Mouse (Mus musculus) limb, embryonic 14.5 days (tissue): ENCODE data around the gene Akr1d1. TPM values are rescaled to one million over a fixed set of nuclear protein-coding genes. Genes with fewer than 3 reads are reported as not detected.

Source experiments
- ATAC-seq: fragments of 200-750 bp; cut with Nextera tagmentation; 2 replicates; pipeline ENCODE4 v1.8.0; 2017; ENCODE audit warnings: low read depth, moderate number of reproducible peaks, moderate TSS enrichment; ENCODE audit not compliant: low FRiP score
- DNase-seq: peaks from one replicate; pipeline ENCODE4 v3.0.0-alpha.2; 2015; ENCODE audit warnings: low spot score
- H3K27ac ChIP-seq: fragments of 300-500 bp; sonication (generic); replicated peaks from 2 replicates; pipeline ENCODE4 v1.5.1; 2014; ENCODE audit warnings: low read depth, mild to moderate bottlenecking, low read length, moderate library complexity, mixed read lengths
- H3K27me3 ChIP-seq: fragments of 300-500 bp; sonication (generic); 2 replicates; pipeline ENCODE4 v1.6.1; 2014; ENCODE audit warnings: low read length, mixed read lengths; ENCODE audit not compliant: control insufficient read depth, insufficient read depth
- H3K36me3 ChIP-seq: fragments of 300-500 bp; sonication (generic); 2 replicates; pipeline ENCODE4 v1.6.1; 2014; ENCODE audit warnings: mild to moderate bottlenecking, low read length, moderate library complexity, mixed read lengths; ENCODE audit not compliant: control insufficient read depth, insufficient read depth
- H3K4me1 ChIP-seq: fragments of 300-500 bp; sonication (generic); 2 replicates; pipeline ENCODE4 v1.6.1; 2014; ENCODE audit warnings: antibody characterized with exemption, low read length, mixed read lengths; ENCODE audit not compliant: control insufficient read depth, insufficient read depth
- H3K4me2 ChIP-seq: fragments of 300-500 bp; sonication (generic); replicated peaks from 2 replicates; pipeline ENCODE4 v1.6.1; 2014; ENCODE audit warnings: low read depth, mild to moderate bottlenecking, low read length, moderate library complexity; ENCODE audit not compliant: severe bottlenecking
- H3K4me3 ChIP-seq: fragments of 300-500 bp; sonication (generic); replicated peaks from 2 replicates; pipeline ENCODE4 v1.5.1; 2014; ENCODE audit warnings: low read length
- H3K9ac ChIP-seq: fragments of 300-500 bp; sonication (generic); 2 replicates; pipeline ENCODE4 v1.6.1; 2014; ENCODE audit warnings: mild to moderate bottlenecking, low read depth, low read length, moderate library complexity; ENCODE audit not compliant: severe bottlenecking
- H3K9me3 ChIP-seq: fragments of 300-500 bp; sonication (generic); 2 replicates; pipeline ENCODE4 v1.6.1; 2016; ENCODE audit warnings: low read length; ENCODE audit not compliant: control insufficient read depth
- POLR2A ChIP-seq: fragments of 200-500 bp; IDR thresholded peaks from 2 replicates; pipeline ENCODE4 v1.8.0; 2012; ENCODE audit warnings: inconsistent platforms, mild to moderate bottlenecking, moderate library complexity, borderline replicate concordance; ENCODE audit not compliant: insufficient read depth, insufficient read length; ENCODE audit errors: extremely low read depth
- WGBS: fragments of 180-500 bp; shearing (Covaris S2); extraction: QIAGEN DNeasy Blood & Tissue Kit; methylation state at CpG from one replicate; pipeline ENCODE4 v1.1.7; 2014; 5-methylcytosine and 5-hydroxymethylcytosine counted together
- polyA plus RNA-seq, 2 experiments: library from polyadenylated mRNA; depleted of rRNA in 1 of 2; stranded (reverse) in 1 of 2; unstranded in 1 of 2; fragments of >200 nt; fragmentation: Nextera tagmentation in 1 of 2; extraction: Ambion mirVana in 1 of 2; gene quantifications; 2 replicates each; pipeline versions ENCODE4 v1.2.1 to v1.2.3; 2012 to 2014

Akr1d1 gene
- polyA plus RNA-seq, 2 experiments, result 0.13 to 0.19 TPM

DNA sequence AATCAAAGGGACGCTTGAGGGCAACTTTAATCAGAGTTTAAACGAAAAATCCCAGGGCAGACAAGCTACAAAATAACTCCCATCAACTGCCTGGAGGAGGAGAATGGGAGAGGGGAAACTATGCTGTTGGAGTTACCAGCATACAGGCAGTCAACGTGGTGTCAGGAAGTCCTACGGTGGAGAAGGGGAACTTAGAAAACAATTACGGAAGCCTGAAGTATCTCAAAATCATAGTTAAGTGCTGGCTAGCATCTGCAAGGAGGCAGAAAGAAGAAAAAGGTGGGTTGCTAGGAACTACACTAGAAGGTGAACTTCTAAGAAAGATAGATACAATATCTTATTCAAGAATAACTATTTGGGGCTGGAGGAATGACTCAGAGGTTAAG, 74.9 kb downstream of the Akr1d1 start:
- H3K9ac ChIP-seq, result no peak overlapping the region
- DNase-seq, result no peak
- no peak overlapping the region for H3K27ac ChIP-seq
- no peak for TF ChIP-seq POLR2A
- H3K36me3 ChIP-seq, result no peaks in the 10 kb centered on the region
- H3K4me1 ChIP-seq, result no peaks in the 10 kb centered on the region
- 74% methylated on average over 5 of the region's 5 CpGs for WGBS
- no peak overlapping the region for H3K4me3 ChIP-seq
- H3K9me3 ChIP-seq, result no peaks in the 10 kb centered on the region
- no peak overlapping the region for H3K4me2 ChIP-seq
- no peak for ATAC-seq
- no peaks in the 10 kb centered on the region for H3K27me3 ChIP-seq

DNA sequence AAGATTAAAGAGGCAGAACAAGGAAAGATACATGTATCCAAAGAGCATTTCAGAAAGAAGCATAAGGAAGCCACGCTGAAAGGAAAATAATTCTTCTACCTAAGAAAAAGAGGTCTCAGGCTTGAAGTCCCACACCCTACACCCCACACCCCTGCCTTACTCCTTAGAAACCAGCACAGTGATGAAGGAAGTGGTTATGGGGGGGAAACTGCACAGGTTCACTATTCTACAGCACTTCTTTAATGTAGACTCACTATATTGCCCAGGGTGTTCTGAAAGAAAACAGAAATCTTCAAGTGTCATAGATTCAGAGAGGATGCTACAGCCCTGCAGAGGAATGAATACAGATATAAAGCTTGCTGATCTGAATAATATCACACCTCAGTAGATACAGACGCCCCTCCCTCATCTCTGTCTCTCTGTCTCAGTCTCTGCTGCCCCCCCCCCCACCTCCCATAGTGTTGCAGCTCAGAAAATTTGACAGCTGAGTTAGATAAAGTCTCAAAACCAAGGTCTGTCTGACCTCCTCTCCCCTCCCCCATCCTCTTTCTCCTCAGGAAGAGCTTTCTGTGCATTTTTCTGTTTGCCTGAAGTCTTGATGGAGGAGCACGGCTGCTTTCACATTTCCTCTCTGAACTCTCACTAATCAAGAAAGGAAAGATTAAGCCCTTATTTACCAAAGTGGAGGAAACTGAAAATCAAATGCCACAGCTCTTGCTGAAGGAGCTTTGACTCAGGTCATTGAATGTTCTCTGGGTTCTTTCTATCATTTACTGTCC, 77.7 kb downstream of the Akr1d1 start:
- H3K4me3 ChIP-seq, result no peak overlapping the region
- H3K9ac ChIP-seq, result no peak overlapping the region
- WGBS, result 63% methylated on average over 3 of the region's 3 CpGs
- ATAC-seq (no peak), DNase-seq (no peak)
- H3K27ac ChIP-seq, result no peak overlapping the region
- no peak overlapping the region for H3K4me2 ChIP-seq
- H3K36me3 ChIP-seq, result no peaks in the 10 kb centered on the region
- H3K27me3 ChIP-seq, result no peaks in the 10 kb centered on the region
- no peaks in the 10 kb centered on the region for H3K9me3 ChIP-seq
- no peak for TF ChIP-seq POLR2A
- no peaks in the 10 kb centered on the region for H3K4me1 ChIP-seq

DNA sequence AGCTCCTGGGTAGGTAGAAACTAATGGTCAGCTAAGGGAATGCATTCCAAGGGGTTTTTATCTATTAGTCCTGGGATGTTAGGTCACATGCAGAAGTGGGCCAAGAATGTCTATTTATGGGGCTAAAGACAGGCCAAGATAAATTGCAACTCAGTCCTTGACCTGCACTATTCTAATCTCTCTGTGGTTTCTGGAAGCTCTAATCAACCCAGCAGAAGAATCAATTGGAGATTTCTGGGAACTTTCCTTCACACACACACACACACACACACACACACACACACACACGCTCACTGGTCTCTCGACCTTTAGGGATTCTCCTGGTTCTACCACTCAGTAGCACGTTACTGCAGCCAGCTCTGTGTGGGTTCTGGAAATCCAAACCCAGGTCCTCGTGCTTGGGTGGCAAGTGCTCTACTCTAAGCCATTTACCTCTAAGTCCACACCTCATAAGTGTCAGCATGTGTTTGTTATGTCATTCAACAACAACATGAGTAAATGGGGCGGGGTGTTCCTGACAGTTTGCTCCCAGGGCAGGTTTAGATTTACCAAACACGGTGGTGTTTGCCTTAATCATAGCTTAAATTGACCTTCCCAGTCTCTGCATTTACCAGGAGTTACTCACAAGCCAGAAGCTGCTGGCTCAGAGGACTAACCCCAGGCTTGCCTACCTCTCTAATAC, 82.8 kb downstream of the Akr1d1 start:
- H3K36me3 ChIP-seq, result no peaks in the 10 kb centered on the region

DNA sequence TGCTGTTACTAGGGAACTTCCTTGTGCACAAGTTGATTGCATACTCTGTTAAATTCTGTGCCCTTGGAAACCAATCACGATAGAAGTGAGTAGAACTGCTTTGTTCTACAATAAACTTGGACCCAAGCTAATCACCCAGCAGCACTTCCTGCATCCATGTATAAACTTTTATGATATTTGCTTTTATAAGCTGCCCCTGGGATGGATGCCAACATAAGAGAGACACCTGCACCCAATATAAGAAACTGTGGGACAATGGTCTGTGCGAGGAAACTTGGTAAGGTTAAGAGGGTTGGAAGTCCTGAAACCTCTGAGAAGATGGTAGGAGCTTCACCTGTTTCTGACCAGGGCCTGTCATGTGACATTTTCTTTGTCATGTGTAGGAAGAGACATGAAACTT, 85.5 kb downstream of the Akr1d1 start:
- 37% methylated on average over 2 of the region's 2 CpGs for WGBS
- Histone ChIP-seq H3K36me3 (no peaks in the 10 kb centered on the region), H3K4me2 (no peak overlapping the region), H3K27ac (no peak overlapping the region), H3K4me1 (0 out of 2 replicates have a peak, but pooled peaks cover 2% of the 10 kb centered on the region), H3K4me3 (no peak overlapping the region), H3K27me3 (no peaks in the 10 kb centered on the region), H3K9ac (no peak overlapping the region), H3K9me3 (no peaks in the 10 kb centered on the region)
- no peak for TF ChIP-seq POLR2A
- no peak for DNase-seq
- ATAC-seq, result no peak

More for the DNA sequence above, 82.8 kb downstream of the Akr1d1 start:
- DNase-seq, result no peak
- no peak for ATAC-seq
- H3K4me1 ChIP-seq, result 0 out of 2 replicates have a peak, but pooled peaks cover 2% of the 10 kb centered on the region
- H3K27me3 ChIP-seq, result no peaks in the 10 kb centered on the region
- TF ChIP-seq POLR2A, result no peak
- no peak overlapping the region for H3K27ac ChIP-seq
- H3K4me2 ChIP-seq, result no peak overlapping the region
- no peak overlapping the region for H3K4me3 ChIP-seq
- H3K9me3 ChIP-seq, result no peaks in the 10 kb centered on the region
- WGBS, result 61% methylated on average over 6 of the region's 6 CpGs
- H3K9ac ChIP-seq, result no peak overlapping the region

DNA sequence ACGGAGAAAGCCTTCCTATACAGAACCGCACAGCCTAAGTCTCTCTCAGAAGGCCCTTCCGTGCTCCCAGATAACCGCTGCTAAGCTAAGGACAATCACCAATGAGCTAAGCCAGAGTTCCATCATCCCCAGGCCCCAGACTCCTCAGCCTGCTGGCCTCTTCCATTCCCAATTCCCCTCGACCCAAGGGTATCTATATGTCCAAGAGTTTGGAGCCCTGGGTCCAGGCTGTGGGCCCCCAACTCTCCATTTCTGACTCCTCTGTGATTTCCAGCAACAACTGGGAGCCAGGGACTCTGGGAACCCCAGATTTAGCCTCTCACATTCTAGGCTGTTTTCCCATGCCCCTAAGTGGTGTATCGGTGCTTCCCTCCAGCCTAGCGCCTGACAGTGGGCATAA, 86.2 kb downstream of the Akr1d1 start:
- Histone ChIP-seq H3K36me3 (no peaks in the 10 kb centered on the region), H3K27ac (no peak overlapping the region), H3K4me1 (0 out of 2 replicates have a peak, but pooled peaks cover 2% of the 10 kb centered on the region), H3K4me2 (no peak overlapping the region), H3K27me3 (no peaks in the 10 kb centered on the region), H3K4me3 (no peak overlapping the region), H3K9ac (no peak overlapping the region), H3K9me3 (no peaks in the 10 kb centered on the region)
- WGBS, result 96% methylated on average over 7 of the region's 7 CpGs
- no peak for ATAC-seq
- DNase-seq, result no peak
- TF ChIP-seq POLR2A, result no peak
